Mouse (Mus musculus): ENCODE results near the gene Zfyve19. TPM values are rescaled to one million over a fixed set of nuclear protein-coding genes. Genes with fewer than 3 reads are reported as not detected.

Gene Zfyve19
- 10 to 100 TPM; 23.0 to 24.6 TPM for total RNA-seq (2023)

DNA sequence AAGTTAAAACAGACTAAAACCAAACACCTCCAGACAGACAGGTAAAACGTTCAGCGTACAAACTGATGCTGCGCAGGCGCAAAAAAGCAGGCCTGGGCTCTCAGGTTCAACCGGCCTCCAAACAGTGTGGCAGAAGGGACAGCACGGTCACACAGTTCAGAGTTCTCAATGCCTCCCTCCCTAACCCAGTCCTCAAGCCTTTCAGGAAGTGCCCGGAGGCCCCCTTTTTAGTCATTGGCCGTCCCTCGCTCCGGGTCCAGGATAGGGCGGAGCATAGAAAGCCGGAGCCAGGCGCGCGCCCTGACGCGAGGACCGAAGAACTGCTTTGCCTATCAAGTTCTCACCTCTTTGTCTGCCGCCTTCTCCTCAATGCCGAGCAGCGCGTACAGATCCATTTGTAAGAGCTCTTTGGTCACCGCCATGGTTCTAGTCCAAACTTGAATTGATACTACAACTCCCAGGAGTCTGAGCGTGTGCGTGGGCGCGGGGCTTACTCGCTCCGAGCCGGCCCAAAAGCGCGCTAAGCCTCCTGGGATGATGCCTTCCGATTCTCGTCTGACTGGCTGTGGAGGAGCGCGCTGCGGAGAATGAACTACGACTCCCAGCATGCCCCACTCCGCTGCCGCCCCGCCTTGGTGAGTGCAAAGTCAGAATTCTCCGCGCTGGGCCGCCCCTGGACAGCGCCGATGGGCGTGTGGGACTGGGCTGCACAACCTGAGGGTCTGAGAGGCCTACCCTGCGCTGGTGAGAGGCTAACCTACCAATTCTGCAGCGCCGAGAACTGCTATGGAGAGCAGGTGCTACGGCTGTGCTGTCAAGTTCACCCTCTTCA, at the start of gene Zfyve19, which contains the start of gene Dnajc17:
Gene Zfyve19 (plus strand): TSS at position 274 of the 832 bp plus-strand sequence.
Gene Dnajc17 (minus strand): TSS at position 452 of the 832 bp plus-strand sequence.

DNA sequence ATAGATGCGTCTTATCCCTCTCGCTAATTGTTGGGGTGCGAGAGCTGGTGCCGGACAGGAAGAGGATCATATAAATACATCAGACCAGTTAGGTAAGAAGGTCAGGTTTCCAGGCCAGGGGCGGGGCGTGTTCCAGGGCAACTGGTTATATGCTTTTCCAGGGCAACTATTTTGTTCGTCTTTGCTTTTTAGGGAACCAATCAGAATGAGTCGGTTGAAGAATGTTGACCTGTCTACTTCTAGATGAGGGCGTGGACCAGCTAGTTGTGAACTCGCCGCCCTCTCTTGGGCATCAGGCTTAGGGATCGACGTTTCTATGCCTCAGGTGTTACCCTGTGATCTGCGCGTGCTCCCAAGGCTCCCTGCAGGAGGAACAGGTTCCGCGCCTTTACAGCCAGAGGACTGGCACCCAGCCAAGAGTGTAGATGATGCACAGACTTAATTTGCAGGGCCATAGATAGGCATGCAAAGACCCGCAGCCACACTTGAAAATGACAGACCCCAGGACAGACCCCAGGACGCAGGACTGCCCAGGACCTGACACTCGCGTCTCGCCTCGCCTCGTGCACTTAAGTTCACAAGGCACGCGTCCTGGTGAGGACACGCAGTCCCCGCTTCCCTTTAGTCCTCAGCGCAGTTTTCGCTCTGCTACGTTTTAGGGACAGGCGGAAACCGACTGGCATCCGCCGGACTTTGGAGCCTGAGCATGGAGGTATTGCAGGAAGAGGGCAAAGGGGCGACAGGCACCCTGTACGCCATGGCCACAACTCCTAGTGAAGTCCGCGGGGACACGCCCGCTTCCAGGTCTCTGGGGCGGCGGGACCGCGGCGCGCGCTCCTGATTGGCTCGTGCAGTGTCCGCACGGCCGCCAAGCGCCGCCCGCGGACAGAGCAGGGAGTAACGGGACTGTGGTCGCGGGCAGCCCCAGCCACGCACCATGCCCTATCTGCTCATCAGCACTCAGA, 41.2 kb upstream of the Zfyve19 start, which contains the start of gene Gchfr:
Gene Gchfr (plus strand): TSS at position 873 of the 965 bp plus-strand sequence.

DNA sequence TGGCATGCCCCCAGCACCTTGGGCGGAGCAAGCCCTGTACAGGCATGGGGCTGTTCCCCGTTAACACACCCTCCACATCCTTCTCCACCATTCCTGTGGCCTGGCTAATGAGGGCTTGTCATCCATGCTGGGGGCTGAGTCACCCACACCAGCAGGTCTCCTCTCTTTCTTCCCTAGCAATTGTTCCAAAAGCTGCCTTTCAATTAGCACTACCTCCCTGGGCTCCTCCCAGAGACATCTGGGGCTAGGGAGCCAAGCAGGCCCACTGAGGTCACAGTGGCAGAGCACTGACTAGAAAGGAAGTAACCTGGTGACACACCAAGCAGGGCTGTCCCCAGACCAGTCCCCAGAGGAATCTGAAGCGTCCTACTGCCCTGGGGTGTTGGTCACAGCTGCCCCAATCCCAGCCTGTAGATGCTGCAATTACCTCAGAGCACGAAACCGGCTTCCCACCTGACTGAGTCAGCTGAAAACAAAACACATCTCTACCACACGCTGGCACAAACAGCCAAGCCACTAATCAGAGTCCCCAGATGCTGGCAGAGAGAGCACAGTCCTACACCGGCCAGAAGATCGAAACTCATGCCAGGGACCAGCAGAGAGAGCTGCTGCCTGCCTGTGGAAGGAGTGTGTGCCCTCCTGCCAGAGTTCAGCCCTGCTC, 34.3 kb upstream of the Zfyve19 start, which contains the start of gene Gm14137:
Gene Gm14137 (plus strand): TSS at position 519 of the 661 bp plus-strand sequence.

DNA sequence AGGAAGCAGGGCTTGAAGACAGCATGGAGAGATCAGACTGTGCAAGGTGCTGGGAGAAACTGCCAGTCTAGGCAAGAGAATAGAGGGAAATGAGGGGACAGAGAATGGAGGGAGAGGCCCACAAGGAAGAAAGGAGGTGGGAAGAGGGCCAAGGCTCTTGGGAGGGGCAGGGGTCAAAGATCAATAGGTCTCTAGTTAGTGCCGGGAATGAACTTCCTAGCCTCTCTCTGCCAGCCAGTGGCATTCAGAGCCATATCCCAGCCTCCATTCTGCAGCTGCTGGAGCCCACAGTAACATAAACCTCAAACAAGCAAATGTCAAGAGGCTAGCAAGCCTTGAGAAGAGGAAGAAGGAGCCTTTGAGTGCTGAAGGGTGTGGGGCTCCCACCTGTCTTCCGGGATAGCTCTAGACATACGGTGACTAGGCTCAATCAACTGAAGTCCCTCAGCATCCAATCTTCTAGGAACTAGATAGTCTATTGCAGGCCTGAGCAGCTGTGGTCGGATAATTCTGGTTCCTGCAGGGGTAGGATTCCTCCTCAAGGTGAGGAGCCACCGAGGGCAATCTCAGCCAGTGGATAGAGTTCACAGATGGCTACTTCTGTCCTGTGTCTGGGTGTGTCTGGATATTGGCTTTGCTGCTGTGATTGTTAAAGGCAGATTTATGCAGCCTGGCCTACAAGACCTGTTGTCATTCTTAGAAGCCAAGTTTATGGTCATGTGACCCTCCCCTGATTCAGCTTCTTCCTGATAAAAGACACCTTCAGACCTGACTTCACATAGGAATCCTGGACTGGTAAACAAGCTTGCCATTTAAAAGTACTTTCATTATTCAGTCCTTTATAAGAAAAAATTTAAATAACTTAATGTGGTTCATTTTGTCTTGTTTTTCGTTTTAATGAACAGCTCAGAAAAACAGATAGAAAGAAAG, 21.6 kb downstream of the Zfyve19 start, which contains the start of gene Ppp1r14d:
Gene Ppp1r14d (minus strand): TSS at position 132 of the 930 bp plus-strand sequence.

DNA sequence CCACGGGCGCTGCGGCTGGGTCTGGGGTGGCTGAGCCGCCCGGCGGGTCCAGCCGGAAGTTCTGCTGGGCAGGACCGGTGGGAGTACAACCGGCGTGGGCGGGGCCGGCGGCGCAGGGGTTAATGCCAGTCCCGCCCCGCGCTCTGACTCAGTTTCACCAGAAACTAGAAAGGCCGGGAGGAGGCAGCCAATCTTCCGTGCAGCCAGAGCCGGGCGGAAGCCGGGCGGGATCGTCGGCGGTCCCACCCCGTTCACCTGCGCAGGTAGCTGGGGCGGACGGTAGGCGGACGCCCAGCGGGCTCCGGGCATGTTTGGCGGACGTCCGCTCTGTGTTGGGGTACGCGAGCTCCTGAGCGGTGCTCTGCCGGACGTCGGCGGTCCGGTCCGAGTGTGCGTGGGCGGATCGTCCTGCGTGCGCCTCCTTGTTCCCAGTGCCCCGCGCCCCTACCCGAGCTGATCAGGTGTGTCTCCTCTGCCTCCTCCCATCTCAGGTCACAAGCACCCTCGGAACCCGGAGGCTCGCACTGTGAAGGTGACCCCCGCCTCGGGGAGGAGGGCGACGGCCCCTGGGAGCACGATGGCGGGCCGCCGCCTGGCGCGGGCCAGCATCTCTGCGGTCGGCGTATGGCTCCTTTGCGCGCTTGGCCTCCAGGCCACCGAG, 28.9 kb downstream of the Zfyve19 start, which contains the start of gene Spint1:
Gene Spint1 (plus strand): TSS at position 153 of the 661 bp plus-strand sequence.

Other genes starting within 250 kb of the Zfyve19 start
- gene Ccdc32, start 179.2 kb upstream of the Zfyve19 start, total RNA-seq (2023), result 10 to 100 TPM; 10.7 to 14.7 TPM
- 1 to 10 TPM; 3.9 to 5.4 TPM for gene Rpusd2, start 173.8 kb upstream of the Zfyve19 start, total RNA-seq (2023)
- gene Knl1, start 161.5 kb upstream of the Zfyve19 start, total RNA-seq (2023), result 1 to 10 TPM; 1.4 to 2.3 TPM
- under 1 TPM in 1 of 2 experiments, not detected in 1; 0.18 TPM for gene Rad51, start 95.8 kb upstream of the Zfyve19 start, total RNA-seq (2023)
- gene Rmdn3, start 51.6 kb upstream of the Zfyve19 start, total RNA-seq (2023), result 10 to 100 TPM; 15.4 to 16.4 TPM
- not detected for gene Gchfr, start 40.8 kb upstream of the Zfyve19 start, total RNA-seq (2023)
- not detected for gene Gm14137, start 34.1 kb upstream of the Zfyve19 start, total RNA-seq (2023)
- gene Dnajc17, start 178 bp downstream of the Zfyve19 start, total RNA-seq (2023), result 10 to 100 TPM; 14.9 to 21.4 TPM
- not detected for gene Ppp1r14d, start 21.3 kb downstream of the Zfyve19 start, total RNA-seq (2023)
- 1 to 10 TPM; 2.8 to 3.5 TPM for gene Spint1, start 28.7 kb downstream of the Zfyve19 start, total RNA-seq (2023)
- 1 to 10 TPM; 1.2 to 1.3 TPM for gene Rhov, start 62.7 kb downstream of the Zfyve19 start, total RNA-seq (2023)
- 10 to 100 TPM; 50.9 to 55.5 TPM for gene Vps18, start 80.1 kb downstream of the Zfyve19 start, total RNA-seq (2023)
- gene Dll4, start 117.2 kb downstream of the Zfyve19 start, total RNA-seq (2023), result under 1 TPM in 1 of 2 experiments, not detected in 1; 0.27 TPM
- not detected for gene Chac1, start 142.6 kb downstream of the Zfyve19 start, total RNA-seq (2023)